Mouse (Mus musculus): ENCODE measurements around the gene 6030408B16Rik. TPM values are rescaled to one million over a fixed set of nuclear protein-coding genes. Genes with fewer than 3 reads are reported as not detected.

6030408B16Rik gene
- total and polyA plus RNA-seq, 2 experiments from 2014 or later, result 0.22 TPM; not detected in 1

- TF ChIP-seq CTCF (IDR thresholded peaks at IDR 0.05), result no peak
- WGBS, result 85% methylated on average over 6 of the region's 6 CpGs
- H3K9me3 ChIP-seq (ENCODE audit: low read length), result no peaks in the 10 kb centered on the region
These were observed 5.7 kb upstream of the 6030408B16Rik start for GRCm38 (mm10) chr15:101287361-101287760.

GRCm38 (mm10) chr15:101290354-101290753, 2.7 kb upstream of the 6030408B16Rik start:
- no peak for TF ChIP-seq CTCF (IDR thresholded peaks at IDR 0.05)
- Histone ChIP-seq H3K36me3 (ENCODE audit: insufficient read depth, low read length) (peaks cover 54% of the 10 kb centered on the region), H3K4me1 (ENCODE audit: insufficient read depth, low read length) (no peaks in the 10 kb centered on the region), H3K9ac (replicated peaks; ENCODE audit: low read length, poor library complexity, severe bottlenecking) (no peak overlapping the region), H3K4me2 (ENCODE audit: low read depth, low read length, poor library complexity, severe bottlenecking) (no peak overlapping the region), H3K9me3 (ENCODE audit: low read length) (no peaks in the 10 kb centered on the region), H3K27ac (ENCODE audit: low read depth, low read length) (no peak overlapping the region), H3K4me3 (ENCODE audit: low read depth, low read length) (no peak overlapping the region), H3K27me3 (ENCODE audit: insufficient read depth, low read length) (no peaks in the 10 kb centered on the region)
- DNase-seq (ENCODE audit: low spot score) (no peak), ATAC-seq (ENCODE audit: low FRiP score) (no peak)
- WGBS, result 96% methylated on average over 15 of the region's 15 CpGs

More at GRCm38 (mm10) chr15:101287361-101287760, 5.7 kb upstream of the 6030408B16Rik start:
- no peak overlapping the region for H3K4me3 ChIP-seq (ENCODE audit: low read depth, low read length)
- peaks cover 49% of the 10 kb centered on the region for H3K36me3 ChIP-seq (ENCODE audit: insufficient read depth, low read length)
- no peak overlapping the region for H3K27ac ChIP-seq (ENCODE audit: low read depth, low read length)
- H3K9ac ChIP-seq (replicated peaks; ENCODE audit: low read length, poor library complexity, severe bottlenecking), result no peak overlapping the region
- DNase-seq (ENCODE audit: low spot score), result no peak
- H3K4me2 ChIP-seq (ENCODE audit: low read depth, low read length, poor library complexity, severe bottlenecking), result no peak overlapping the region
- H3K4me1 ChIP-seq (ENCODE audit: insufficient read depth, low read length), result no peaks in the 10 kb centered on the region
- ATAC-seq (ENCODE audit: low FRiP score), result no peak
- H3K27me3 ChIP-seq (ENCODE audit: insufficient read depth, low read length), result no peaks in the 10 kb centered on the region

GRCm38 (mm10) chr15:101292012-101292411, 1.0 kb upstream of the 6030408B16Rik start:
- Histone ChIP-seq H3K9ac (replicated peaks; ENCODE audit: low read length, poor library complexity, severe bottlenecking) (no peak overlapping the region), H3K27ac (ENCODE audit: low read depth, low read length) (no peak overlapping the region), H3K36me3 (ENCODE audit: insufficient read depth, low read length) (peaks cover 46% of the 10 kb centered on the region), H3K4me1 (ENCODE audit: insufficient read depth, low read length) (no peaks in the 10 kb centered on the region), H3K9me3 (ENCODE audit: low read length) (no peaks in the 10 kb centered on the region), H3K27me3 (ENCODE audit: insufficient read depth, low read length) (no peaks in the 10 kb centered on the region), H3K4me3 (ENCODE audit: low read depth, low read length) (no peak overlapping the region), H3K4me2 (ENCODE audit: low read depth, low read length, poor library complexity, severe bottlenecking) (no peak overlapping the region)
- WGBS, result 87% methylated on average over 3 of the region's 3 CpGs
- ATAC-seq (ENCODE audit: low FRiP score) (no peak), DNase-seq (ENCODE audit: low spot score) (no peak)
- TF ChIP-seq CTCF (IDR thresholded peaks at IDR 0.05), result no peak

- H3K9ac ChIP-seq (replicated peaks; ENCODE audit: low read length, poor library complexity, severe bottlenecking), result no peak overlapping the region
These were observed 1.2 kb downstream of the 6030408B16Rik start for GRCm38 (mm10) chr15:101294028-101294894.

GRCm38 (mm10) chr15:101295106-101295505, 2.1 kb downstream of the 6030408B16Rik start:
- H3K4me1 ChIP-seq (ENCODE audit: insufficient read depth, low read length), result no peaks in the 10 kb centered on the region
- ATAC-seq (ENCODE audit: low FRiP score), result no peak
- no peak for DNase-seq (ENCODE audit: low spot score)
- no peak overlapping the region for H3K4me2 ChIP-seq (ENCODE audit: low read depth, low read length, poor library complexity, severe bottlenecking)
- TF ChIP-seq CTCF (IDR thresholded peaks at IDR 0.05), result no peak
- no peak overlapping the region for H3K9ac ChIP-seq (replicated peaks; ENCODE audit: low read length, poor library complexity, severe bottlenecking)
- no peaks in the 10 kb centered on the region for H3K27me3 ChIP-seq (ENCODE audit: insufficient read depth, low read length)
- no peak overlapping the region for H3K27ac ChIP-seq (ENCODE audit: low read depth, low read length)
- peaks cover 21% of the 10 kb centered on the region for H3K36me3 ChIP-seq (ENCODE audit: insufficient read depth, low read length)
- WGBS, result 84% methylated on average over 7 of the region's 7 CpGs
- no peaks in the 10 kb centered on the region for H3K9me3 ChIP-seq (ENCODE audit: low read length)
- H3K4me3 ChIP-seq (ENCODE audit: low read depth, low read length), result no peak overlapping the region

More at GRCm38 (mm10) chr15:101294028-101294894, 1.2 kb downstream of the 6030408B16Rik start:
- no peaks in the 10 kb centered on the region for H3K4me1 ChIP-seq (ENCODE audit: insufficient read depth, low read length)
- H3K9me3 ChIP-seq (ENCODE audit: low read length), result no peaks in the 10 kb centered on the region
- no peak for TF ChIP-seq CTCF (IDR thresholded peaks at IDR 0.05)
- H3K27ac ChIP-seq (ENCODE audit: low read depth, low read length), result no peak overlapping the region
- no peak overlapping the region for H3K4me2 ChIP-seq (ENCODE audit: low read depth, low read length, poor library complexity, severe bottlenecking)
- H3K27me3 ChIP-seq (ENCODE audit: insufficient read depth, low read length), result no peaks in the 10 kb centered on the region
- ATAC-seq (ENCODE audit: low FRiP score) (no peak), DNase-seq (ENCODE audit: low spot score) (no peak)
- 67% methylated on average over 16 of the region's 16 CpGs for WGBS
- peaks cover 30% of the 10 kb centered on the region for H3K36me3 ChIP-seq (ENCODE audit: insufficient read depth, low read length)
- no peak overlapping the region for H3K4me3 ChIP-seq (ENCODE audit: low read depth, low read length)

GRCm38 (mm10) chr15:101295616-101296015, 2.6 kb downstream of the 6030408B16Rik start:
- H3K9ac ChIP-seq (replicated peaks; ENCODE audit: low read length, poor library complexity, severe bottlenecking), result no peak overlapping the region
- H3K4me3 ChIP-seq (ENCODE audit: low read depth, low read length), result no peak overlapping the region
- WGBS, result 95% methylated on average over 10 of the region's 10 CpGs
- no peak for TF ChIP-seq CTCF (IDR thresholded peaks at IDR 0.05)
- ATAC-seq (ENCODE audit: low FRiP score) (no peak), DNase-seq (ENCODE audit: low spot score) (no peak)
- peaks cover 16% of the 10 kb centered on the region for H3K36me3 ChIP-seq (ENCODE audit: insufficient read depth, low read length)
- no peak overlapping the region for H3K27ac ChIP-seq (ENCODE audit: low read depth, low read length)
- no peaks in the 10 kb centered on the region for H3K4me1 ChIP-seq (ENCODE audit: insufficient read depth, low read length)
- H3K4me2 ChIP-seq (ENCODE audit: low read depth, low read length, poor library complexity, severe bottlenecking), result no peak overlapping the region
- no peaks in the 10 kb centered on the region for H3K27me3 ChIP-seq (ENCODE audit: insufficient read depth, low read length)
- no peaks in the 10 kb centered on the region for H3K9me3 ChIP-seq (ENCODE audit: low read length)
